Mouse (Mus musculus) CH12.LX (cell line): ENCODE measurements around the gene Prrt2.

ENCODE experiments used
- CHD1 ChIP-seq: IDR thresholded peaks from 2 replicates; pipeline ENCODE4 v1.6.1; 2012; ENCODE audit warnings: low read depth, low read length, improper control_type of control experiment, inconsistent platforms
- CTCF ChIP-seq, 2 experiments: IDR thresholded peaks in 1 of 2; conservative IDR thresholded peaks in 1 of 2; 2 replicates each; pipeline ENCODE4 v1.5.1; 2011 to 2012; ENCODE audit warnings: low read depth in 2 of 2, low read length in 2 of 2, improper control_type of control experiment in 1 of 2, inconsistent platforms in 1 of 2, mild to moderate bottlenecking in 1 of 2, moderate library complexity in 1 of 2
- ETS1 ChIP-seq: conservative IDR thresholded peaks from 2 replicates; pipeline ENCODE4 v1.6.1; 2012; ENCODE audit warnings: low read depth, mild to moderate bottlenecking, inconsistent platforms, low read length, improper control_type of control experiment, moderate library complexity
- MAFK ChIP-seq: IDR thresholded peaks from 2 replicates; pipeline ENCODE4 v1.6.1; 2011; ENCODE audit warnings: low read length, improper control_type of control experiment; ENCODE audit not compliant: insufficient replicate concordance
- MAZ ChIP-seq: IDR thresholded peaks from 2 replicates; pipeline ENCODE4 v1.6.1; 2012; ENCODE audit warnings: low read depth, mild to moderate bottlenecking, inconsistent platforms, low read length, improper control_type of control experiment, moderate library complexity
- MXI1 ChIP-seq: IDR thresholded peaks from 2 replicates; pipeline ENCODE4 v1.6.1; 2011; ENCODE audit warnings: mild to moderate bottlenecking, low read depth, low read length, improper control_type of control experiment
- MYC ChIP-seq: IDR thresholded peaks from 2 replicates; pipeline ENCODE4 v1.6.1; 2011; ENCODE audit warnings: low read depth, mild to moderate bottlenecking, improper control_type of control experiment, low read length
- NRF1 ChIP-seq: IDR thresholded peaks from 2 replicates; pipeline ENCODE4 v1.6.1; 2014; ENCODE audit warnings: low read depth, mild to moderate bottlenecking, inconsistent platforms, low read length, improper control_type of control experiment, moderate library complexity
- POLR2A ChIP-seq: IDR thresholded peaks from 2 replicates; pipeline ENCODE4 v1.6.1; 2011; ENCODE audit warnings: low read depth, mild to moderate bottlenecking, improper control_type of control experiment, low read length
- USF1 ChIP-seq: IDR thresholded peaks from 2 replicates; pipeline ENCODE4 v1.6.1; 2014; ENCODE audit warnings: low read depth, mild to moderate bottlenecking, inconsistent platforms, low read length, improper control_type of control experiment
- ZC3H11A ChIP-seq: IDR thresholded peaks from 2 replicates; pipeline ENCODE4 v1.6.1; 2012; ENCODE audit warnings: low read depth, mild to moderate bottlenecking, inconsistent platforms, low read length, improper control_type of control experiment
- ZNF384 ChIP-seq: IDR thresholded peaks from 2 replicates; pipeline ENCODE4 v1.6.1; 2012; ENCODE audit warnings: low read depth, low read length, improper control_type of control experiment, inconsistent platforms

DNA sequence TGATC is 4.7 kb downstream of the Prrt2 start, which contains the start of gene Pagr1b:
- TF ChIP-seq CTCF (conservative IDR thresholded peaks at IDR 0.05 in 1 of 2, IDR thresholded peaks at IDR 0.05 in 1 of 2; ENCODE audit: low read depth in 2 of 2, low read length in 2 of 2) (no peak), MAZ (no peak), NRF1 (no peak), USF1 (no peak), ETS1 (no peak), MXI1 (no peak), ZNF384 (no peak), CHD1 (no peak), MAFK (no peak), POLR2A (no peak), ZC3H11A (no peak), MYC (no peak)
